Mouse (Mus musculus): ENCODE measurements around the gene Gm45837. TPM values are rescaled to one million over a fixed set of nuclear protein-coding genes. Genes with fewer than 3 reads are reported as not detected.

The Gm45837 gene
- total and polyA plus RNA-seq, 2 experiments from 2014 or later, result not detected

- ATAC-seq (ENCODE audit: low FRiP score) (no peak), DNase-seq (ENCODE audit: low spot score) (no peak)
- Histone ChIP-seq H3K4me1 (ENCODE audit: insufficient read depth, low read length) (no peaks in the 10 kb centered on the region), H3K36me3 (ENCODE audit: insufficient read depth, low read length) (no peaks in the 10 kb centered on the region), H3K4me3 (ENCODE audit: low read depth, low read length) (no peak overlapping the region), H3K9ac (replicated peaks; ENCODE audit: low read length, poor library complexity, severe bottlenecking) (no peak overlapping the region), H3K27me3 (ENCODE audit: insufficient read depth, low read length) (no peaks in the 10 kb centered on the region), H3K4me2 (ENCODE audit: low read depth, low read length, poor library complexity, severe bottlenecking) (no peak overlapping the region), H3K9me3 (ENCODE audit: low read length) (no peaks in the 10 kb centered on the region), H3K27ac (ENCODE audit: low read depth, low read length) (no peak overlapping the region)
- 55% methylated on average over 4 of the region's 4 CpGs for WGBS
- TF ChIP-seq CTCF (IDR thresholded peaks at IDR 0.05), result no peak
These were observed 80.3 kb downstream of the Gm45837 start for GRCm38 (mm10) chr7:101490952-101491351.

- no peaks in the 10 kb centered on the region for H3K27me3 ChIP-seq (ENCODE audit: insufficient read depth, low read length)
- no peak overlapping the region for H3K4me2 ChIP-seq (ENCODE audit: low read depth, low read length, poor library complexity, severe bottlenecking)
- TF ChIP-seq CTCF (IDR thresholded peaks at IDR 0.05), result no peak
- no peaks in the 10 kb centered on the region for H3K36me3 ChIP-seq (ENCODE audit: insufficient read depth, low read length)
- no peak overlapping the region for H3K9ac ChIP-seq (replicated peaks; ENCODE audit: low read length, poor library complexity, severe bottlenecking)
- no peaks in the 10 kb centered on the region for H3K9me3 ChIP-seq (ENCODE audit: low read length)
- 74% methylated on average over 3 of the region's 3 CpGs for WGBS
- no peaks in the 10 kb centered on the region for H3K4me1 ChIP-seq (ENCODE audit: insufficient read depth, low read length)
- no peak overlapping the region for H3K27ac ChIP-seq (ENCODE audit: low read depth, low read length)
- DNase-seq (ENCODE audit: low spot score), result no peak
- no peak for ATAC-seq (ENCODE audit: low FRiP score)
- H3K4me3 ChIP-seq (ENCODE audit: low read depth, low read length), result no peak overlapping the region
These were observed 87.7 kb downstream of the Gm45837 start for GRCm38 (mm10) chr7:101498385-101498784.

- H3K4me1 ChIP-seq (ENCODE audit: insufficient read depth, low read length), result no peaks in the 10 kb centered on the region
- no peak for DNase-seq (ENCODE audit: low spot score)
- TF ChIP-seq CTCF (IDR thresholded peaks at IDR 0.05), result no peak
- H3K4me2 ChIP-seq (ENCODE audit: low read depth, low read length, poor library complexity, severe bottlenecking), result no peak overlapping the region
- H3K27me3 ChIP-seq (ENCODE audit: insufficient read depth, low read length), result peaks cover 5% of the 10 kb centered on the region; the same call in 1 of the 2 replicates
- no peak overlapping the region for H3K4me3 ChIP-seq (ENCODE audit: low read depth, low read length)
- H3K27ac ChIP-seq (ENCODE audit: low read depth, low read length), result no peak overlapping the region
- 51% methylated on average over 10 of the region's 10 CpGs for WGBS
- H3K9ac ChIP-seq (replicated peaks; ENCODE audit: low read length, poor library complexity, severe bottlenecking), result no peak overlapping the region
- no peaks in the 10 kb centered on the region for H3K9me3 ChIP-seq (ENCODE audit: low read length)
- no peak for ATAC-seq (ENCODE audit: low FRiP score)
- H3K36me3 ChIP-seq (ENCODE audit: insufficient read depth, low read length), result no peaks in the 10 kb centered on the region
These were observed 88.6 kb downstream of the Gm45837 start for GRCm38 (mm10) chr7:101499251-101499650.

GRCm38 (mm10) chr7:101499701-101500100 is 89.0 kb downstream of the Gm45837 start:
- 66% methylated on average over 9 of the region's 9 CpGs for WGBS
- H3K4me1 ChIP-seq (ENCODE audit: insufficient read depth, low read length), result no peaks in the 10 kb centered on the region
- H3K9ac ChIP-seq (replicated peaks; ENCODE audit: low read length, poor library complexity, severe bottlenecking), result no peak overlapping the region

GRCm38 (mm10) chr7:101501236-101501635 is 90.5 kb downstream of the Gm45837 start:
- ATAC-seq (ENCODE audit: low FRiP score), result no peak

More at GRCm38 (mm10) chr7:101499701-101500100, 89.0 kb downstream of the Gm45837 start:
- H3K4me2 ChIP-seq (ENCODE audit: low read depth, low read length, poor library complexity, severe bottlenecking), result no peak overlapping the region
- DNase-seq (ENCODE audit: low spot score), result no peak
- ATAC-seq (ENCODE audit: low FRiP score), result no peak
- no peak overlapping the region for H3K27ac ChIP-seq (ENCODE audit: low read depth, low read length)
- no peak for TF ChIP-seq CTCF (IDR thresholded peaks at IDR 0.05)
- H3K9me3 ChIP-seq (ENCODE audit: low read length), result no peaks in the 10 kb centered on the region
- no peaks in the 10 kb centered on the region for H3K36me3 ChIP-seq (ENCODE audit: insufficient read depth, low read length)
- no peak overlapping the region for H3K4me3 ChIP-seq (ENCODE audit: low read depth, low read length)
- H3K27me3 ChIP-seq (ENCODE audit: insufficient read depth, low read length), result peaks cover 7% of the 10 kb centered on the region; the same call in 1 of the 2 replicates

GRCm38 (mm10) chr7:101501675-101502074 is 91.0 kb downstream of the Gm45837 start:
- H3K9me3 ChIP-seq (ENCODE audit: low read length), result no peaks in the 10 kb centered on the region
- no peak overlapping the region for H3K27ac ChIP-seq (ENCODE audit: low read depth, low read length)
- H3K4me3 ChIP-seq (ENCODE audit: low read depth, low read length), result no peak overlapping the region
- H3K9ac ChIP-seq (replicated peaks; ENCODE audit: low read length, poor library complexity, severe bottlenecking), result no peak overlapping the region
- peak; percentile 42 for TF ChIP-seq CTCF (IDR thresholded peaks at IDR 0.05)
- DNase-seq (ENCODE audit: low spot score) (no peak), ATAC-seq (ENCODE audit: low FRiP score) (no peak)
- H3K4me2 ChIP-seq (ENCODE audit: low read depth, low read length, poor library complexity, severe bottlenecking), result no peak overlapping the region
- peaks cover 7% of the 10 kb centered on the region; the same call in 1 of the 2 replicates for H3K27me3 ChIP-seq (ENCODE audit: insufficient read depth, low read length)
- WGBS, result 66% methylated on average over 6 of the region's 6 CpGs
- peaks cover 2% of the 10 kb centered on the region; the same call in 1 of the 2 replicates for H3K36me3 ChIP-seq (ENCODE audit: insufficient read depth, low read length)
- H3K4me1 ChIP-seq (ENCODE audit: insufficient read depth, low read length), result no peaks in the 10 kb centered on the region

More at GRCm38 (mm10) chr7:101501236-101501635, 90.5 kb downstream of the Gm45837 start:
- TF ChIP-seq CTCF (IDR thresholded peaks at IDR 0.05), result no peak
- no peak for DNase-seq (ENCODE audit: low spot score)
- peaks cover 7% of the 10 kb centered on the region; the same call in 1 of the 2 replicates for H3K27me3 ChIP-seq (ENCODE audit: insufficient read depth, low read length)
- no peak overlapping the region for H3K27ac ChIP-seq (ENCODE audit: low read depth, low read length)
- H3K9me3 ChIP-seq (ENCODE audit: low read length), result no peaks in the 10 kb centered on the region
- 81% methylated on average over 5 of the region's 6 CpGs for WGBS
- H3K4me3 ChIP-seq (ENCODE audit: low read depth, low read length), result no peak overlapping the region
- H3K9ac ChIP-seq (replicated peaks; ENCODE audit: low read length, poor library complexity, severe bottlenecking), result no peak overlapping the region
- H3K4me2 ChIP-seq (ENCODE audit: low read depth, low read length, poor library complexity, severe bottlenecking), result no peak overlapping the region
- H3K4me1 ChIP-seq (ENCODE audit: insufficient read depth, low read length), result no peaks in the 10 kb centered on the region
- peaks cover 2% of the 10 kb centered on the region; the same call in 1 of the 2 replicates for H3K36me3 ChIP-seq (ENCODE audit: insufficient read depth, low read length)
